Comparison of ENCODE assay signal across 18 mouse cellular contexts in genomic region chr8:120372684-120373083, GRCm38 (mm10).
DNase-seq lines count a peak whose midpoint lies in the region; ATAC-seq and TF ChIP-seq lines count a peak whose summit lies in the region.
"Had no signal": no experiment of that assay in that cellular context is flagged by ENCODE, and none has a peak within 500 bp of the region (broad histone marks: within the 10 kb centered on the region; RNA-seq: fewer than 3 reads in every experiment).

No protein-coding gene starts in this region.

- no peaks in the 10 kb centered on the region for H3K9me3 ChIP-seq in forebrain, embryonic 12.5 days
- no peaks in the 10 kb centered on the region for H3K9me3 ChIP-seq in forebrain, embryonic 15.5 days
- H3K9me3 ChIP-seq in heart, embryonic 16.5 days (replicated peaks; ENCODE audit: control insufficient read depth, low read length), result no peaks in the 10 kb centered on the region
- H3K9me3 ChIP-seq in liver, embryonic 14.5 days (ENCODE audit: control insufficient read depth, low read length), result no peaks in the 10 kb centered on the region
- H3K9me3 ChIP-seq in kidney, embryonic 14.5 days (ENCODE audit: control insufficient read depth, low read length), result no peaks in the 10 kb centered on the region
- H3K9me3 ChIP-seq: kidney, embryonic 15.5 days; limb, embryonic 15.5 days; midbrain, embryonic 12.5 days; neural tube, embryonic 15.5 days had no signal

- no peak for TF ChIP-seq CTCF in liver, embryonic 14.5 days (IDR thresholded peaks at IDR 0.05; ENCODE audit: low read depth)

- peaks cover 68% of the 10 kb centered on the region for H3K4me1 ChIP-seq in forebrain, embryonic 12.5 days
- H3K4me1 ChIP-seq in forebrain, embryonic 15.5 days, result peaks cover 57% of the 10 kb centered on the region
- H3K4me1 ChIP-seq in heart, embryonic 16.5 days (ENCODE audit: control insufficient read depth, insufficient read depth, low read length), result peaks cover 86% of the 10 kb centered on the region
- peaks cover 89 to 91% of the 10 kb centered on the region in 2 experiments for H3K4me1 ChIP-seq in liver, embryonic 14.5 days (replicated peaks; ENCODE audit: control insufficient read depth in 2 of 2, insufficient read depth in 2 of 2, low read length in 1 of 2)
- H3K4me1 ChIP-seq in kidney, embryonic 14.5 days (ENCODE audit: control insufficient read depth, insufficient read depth, low read length), result peaks cover 82% of the 10 kb centered on the region

- no peak overlapping the region for H3K9ac ChIP-seq in forebrain, embryonic 12.5 days
- no peak overlapping the region for H3K9ac ChIP-seq in forebrain, embryonic 15.5 days (replicated peaks)
- H3K9ac ChIP-seq in heart, embryonic 16.5 days (ENCODE audit: low read length), result no peak overlapping the region
- peak overlapping the region; percentile 80 for H3K9ac ChIP-seq in liver, embryonic 14.5 days (replicated peaks)
- no peak overlapping the region for H3K9ac ChIP-seq in kidney, embryonic 14.5 days (ENCODE audit: low read depth, low read length)
- H3K9ac ChIP-seq: kidney, embryonic 15.5 days; limb, embryonic 15.5 days; midbrain, embryonic 12.5 days; neural tube, embryonic 15.5 days had no signal

- H3K27me3 ChIP-seq in forebrain, embryonic 12.5 days, result peaks cover 15% of the 10 kb centered on the region; the same call in 1 of the 2 replicates
- no peaks in the 10 kb centered on the region for H3K27me3 ChIP-seq in forebrain, embryonic 15.5 days
- H3K27me3 ChIP-seq in heart, embryonic 16.5 days (ENCODE audit: control insufficient read depth, insufficient read depth, low read length), result no peaks in the 10 kb centered on the region
- no peaks in the 10 kb centered on the region for H3K27me3 ChIP-seq in liver, embryonic 14.5 days (ENCODE audit: control insufficient read depth, insufficient read depth, low read length)
- H3K27me3 ChIP-seq in kidney, embryonic 14.5 days (ENCODE audit: control insufficient read depth, insufficient read depth, low read length), result no peaks in the 10 kb centered on the region
- H3K27me3 ChIP-seq: CH12.LX; kidney, embryonic 15.5 days; limb, embryonic 15.5 days; midbrain, embryonic 12.5 days; neural tube, embryonic 15.5 days had no signal

- DNase-seq in heart, postnatal 25 days (ENCODE audit: low spot score), result no peak
- peak; percentile 28 for DNase-seq in MEL-GATA-1-ER (ENCODE audit: extremely low read depth, low read depth)
- no peak for DNase-seq in liver, embryonic 14.5 days (ENCODE audit: low read depth in 3 of 3, low spot score in 3 of 3)
- DNase-seq: adrenal gland, adult 8-10 months; cerebellum, adult 11-12 months; lung, postnatal 14 days; thymus, postnatal 25 days had no signal

- H3K4me3 ChIP-seq in forebrain, embryonic 12.5 days (replicated peaks), result no peak overlapping the region
- no peak overlapping the region for H3K4me3 ChIP-seq in forebrain, embryonic 15.5 days
- H3K4me3 ChIP-seq in heart, embryonic 16.5 days (ENCODE audit: low read length), result no peak overlapping the region
- H3K4me3 ChIP-seq in liver, embryonic 14.5 days (ENCODE audit: insufficient read depth in 1 of 2, low read depth in 2 of 2, low read length in 2 of 2), result no peak overlapping the region
- H3K4me3 ChIP-seq in kidney, embryonic 14.5 days (ENCODE audit: low read length), result no peak overlapping the region
- H3K4me3 ChIP-seq: kidney, embryonic 15.5 days; limb, embryonic 15.5 days; midbrain, embryonic 12.5 days; myocyte; neural tube, embryonic 15.5 days had no signal

- ATAC-seq in forebrain, embryonic 12.5 days (ENCODE audit: low FRiP score), result no peak
- no peak for ATAC-seq in forebrain, embryonic 15.5 days (replicated peaks)
- no peak for ATAC-seq in heart, embryonic 16.5 days (replicated peaks; ENCODE audit: extremely low read depth, insufficient read depth, low FRiP score)
- ATAC-seq in liver, embryonic 14.5 days (ENCODE audit: insufficient read depth), result no peak
- no peak for ATAC-seq in kidney, embryonic 14.5 days (ENCODE audit: low FRiP score, low TSS enrichment)
- ATAC-seq: inflammation-experienced regulatory T-cells, adult 6 months had no signal

- intact Hi-C loops in heart, postnatal 25 days (cut with DNase I), result no loop called here

- TF ChIP-seq EP300 in liver, embryonic 14.5 days (IDR thresholded peaks at IDR 0.05; ENCODE audit: low read depth), result no peak

- H3K36me3 ChIP-seq in forebrain, embryonic 12.5 days (replicated peaks), result no peaks in the 10 kb centered on the region
- no peaks in the 10 kb centered on the region for H3K36me3 ChIP-seq in forebrain, embryonic 15.5 days
- H3K36me3 ChIP-seq in heart, embryonic 16.5 days (ENCODE audit: control insufficient read depth, insufficient read depth), result no peaks in the 10 kb centered on the region
- no peaks in the 10 kb centered on the region for H3K36me3 ChIP-seq in liver, embryonic 14.5 days (replicated peaks; ENCODE audit: control insufficient read depth, insufficient read depth, low read depth)
- no peaks in the 10 kb centered on the region for H3K36me3 ChIP-seq in kidney, embryonic 14.5 days (ENCODE audit: control insufficient read depth, insufficient read depth, low read length)
- H3K36me3 ChIP-seq: kidney, embryonic 15.5 days; limb, embryonic 15.5 days; midbrain, embryonic 12.5 days; neural tube, embryonic 15.5 days had no signal

- WGBS in forebrain, embryonic 12.5 days, result 89% methylated on average over 6 of the region's 6 CpGs
- 90% methylated on average over 6 of the region's 6 CpGs for WGBS in forebrain, embryonic 15.5 days
- 89% methylated on average over 6 of the region's 6 CpGs for WGBS in heart, embryonic 16.5 days
- WGBS in liver, embryonic 14.5 days (ENCODE audit: insufficient replicate concordance), result 37% methylated on average over 6 of the region's 6 CpGs
- WGBS in kidney, embryonic 14.5 days, result 90% methylated on average over 6 of the region's 6 CpGs

- H3K4me2 ChIP-seq in forebrain, embryonic 12.5 days, result no peak overlapping the region
- H3K4me2 ChIP-seq in forebrain, embryonic 15.5 days (replicated peaks), result no peak overlapping the region
- H3K4me2 ChIP-seq in heart, embryonic 16.5 days (ENCODE audit: low read depth, low read length), result no peak overlapping the region
- peak overlapping the region; percentile 94 for H3K4me2 ChIP-seq in liver, embryonic 14.5 days (ENCODE audit: low read depth)
- no peak overlapping the region for H3K4me2 ChIP-seq in kidney, embryonic 14.5 days (replicated peaks; ENCODE audit: low read depth, low read length)
- H3K4me2 ChIP-seq: kidney, embryonic 15.5 days; limb, embryonic 15.5 days; midbrain, embryonic 12.5 days; neural tube, embryonic 15.5 days had no signal

- H3K27ac ChIP-seq in forebrain, embryonic 12.5 days, result peak overlapping the region; percentile 43
- no peak overlapping the region for H3K27ac ChIP-seq in forebrain, embryonic 15.5 days (replicated peaks)
- peak overlapping the region; percentile 83 for H3K27ac ChIP-seq in heart, embryonic 16.5 days (ENCODE audit: low read length)
- H3K27ac ChIP-seq in liver, embryonic 14.5 days, result peak overlapping the region; percentile 97
- no peak overlapping the region for H3K27ac ChIP-seq in kidney, embryonic 14.5 days (ENCODE audit: low read depth, low read length)
- H3K27ac ChIP-seq: limb, embryonic 15.5 days; midbrain, embryonic 12.5 days; neural tube, embryonic 15.5 days had no signal

Comparison
In these comparisons a context has a peak if more than half of its experiments do, and no peak if none do; other contexts are left out.
1. H3K27ac ChIP-seq: peak in forebrain, embryonic 12.5 days (single experiment), heart, embryonic 16.5 days (single experiment) and liver, embryonic 14.5 days (single experiment); none in forebrain, embryonic 15.5 days (single experiment) and kidney, embryonic 14.5 days (single experiment).